Mouse (Mus musculus) yolk sac, embryonic 10.5 days (tissue): ENCODE measurements around the gene N4bp2.
"Not testable (repeated sequence)": the region's sequence is repeated elsewhere in the genome, so short reads cannot be mapped to it uniquely, and the experiment has no call there.

Source experiments
- DNase-seq: peaks from one replicate; pipeline ENCODE4 v3.0.0-alpha.2; 2017; ENCODE audit warnings: low spot score

The N4bp2 gene

DNA sequence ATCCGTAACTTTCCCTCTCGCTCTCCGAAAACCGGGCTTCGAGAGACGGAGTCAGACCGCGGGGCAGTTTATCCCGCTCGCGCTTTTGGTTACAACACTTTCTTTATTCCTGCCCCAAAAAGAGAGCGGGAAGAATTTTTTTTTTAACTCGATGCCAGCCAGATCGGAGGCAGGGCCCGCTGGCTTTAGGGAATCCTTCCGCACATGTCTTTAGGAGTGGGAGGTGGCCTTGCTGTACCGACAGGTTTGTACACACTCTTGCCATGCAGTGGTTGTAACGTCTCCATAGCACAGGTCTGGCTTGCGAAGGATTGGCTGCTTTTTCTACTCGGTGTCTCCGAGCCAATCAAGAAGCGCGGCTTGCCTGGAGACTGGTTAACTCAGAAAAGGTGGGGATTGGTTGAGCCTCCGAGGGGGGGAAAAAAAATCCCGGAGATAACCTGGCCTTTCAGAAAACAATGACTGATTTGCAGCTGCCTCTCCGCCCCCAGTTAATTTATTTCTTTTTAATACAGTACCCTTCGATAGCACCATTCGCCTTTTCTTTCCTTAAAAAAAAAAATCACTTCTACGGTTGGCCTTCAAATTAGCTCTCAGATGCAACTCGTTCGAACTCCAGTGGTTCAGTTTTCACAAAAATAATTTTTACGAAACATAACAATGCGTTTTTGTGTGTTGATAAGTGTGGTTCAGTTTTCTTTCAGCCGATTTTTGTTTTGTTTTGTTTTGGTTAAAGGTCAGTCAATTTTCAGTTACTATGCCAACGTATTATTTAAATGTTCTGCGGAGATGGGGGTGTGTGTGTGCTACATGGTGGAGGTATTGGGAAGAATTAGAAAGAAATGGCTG is 1.7 kb downstream of the N4bp2 start:
- peak; percentile 93 for DNase-seq

GRCm38 (mm10) chr5:65765635-65765911 is 2.3 kb downstream of the N4bp2 start:
- no peak for DNase-seq

DNA sequence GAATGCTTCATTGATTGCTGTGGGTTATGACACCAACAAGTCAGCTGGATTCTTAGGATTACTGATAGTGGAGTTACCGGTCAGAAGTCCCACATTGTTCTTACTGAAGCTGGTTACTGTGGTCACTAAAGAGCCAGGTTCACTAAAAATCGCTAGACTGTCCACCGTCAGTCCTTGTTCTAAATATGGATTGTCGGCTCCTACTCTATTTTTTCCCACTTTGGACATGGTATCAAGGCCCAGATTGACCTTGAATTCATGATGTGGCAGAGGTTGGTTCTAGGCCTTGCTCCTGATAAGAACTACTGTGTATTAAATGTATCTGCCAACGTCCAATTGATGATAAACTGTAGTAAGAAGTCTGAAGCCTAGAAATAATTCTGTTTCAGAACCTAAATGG is 4.7 kb downstream of the N4bp2 start:
- DNase-seq = no peak

GRCm38 (mm10) chr5:65770065-65770464 is 6.7 kb downstream of the N4bp2 start:
- DNase-seq = no peak

- no peak for DNase-seq
Measured at GRCm38 (mm10) chr5:65770493-65770892, 7.2 kb downstream of the N4bp2 start.

DNA sequence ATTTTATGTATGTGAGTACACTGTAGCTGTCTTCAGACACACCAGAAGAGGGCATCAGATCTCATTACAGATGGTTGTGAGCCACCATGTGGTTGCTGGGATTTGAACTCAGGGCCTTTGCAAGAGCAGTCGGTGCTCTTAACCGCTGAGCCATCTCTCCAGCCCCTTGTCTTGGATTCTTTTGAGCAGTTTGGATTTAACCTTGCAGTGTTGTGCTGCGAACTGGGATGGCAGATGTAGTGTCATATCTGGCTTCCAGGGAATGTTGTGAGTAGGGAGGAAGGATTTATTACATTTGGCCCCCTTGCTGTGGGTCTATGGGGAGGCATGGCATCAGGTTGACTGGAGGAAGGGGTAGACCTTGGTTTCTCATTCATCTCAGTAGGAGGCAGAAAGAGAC is 10.6 kb downstream of the N4bp2 start:
- not testable (repeated sequence) for DNase-seq

- no peak for DNase-seq
Measured at GRCm38 (mm10) chr5:65776166-65776565, 12.8 kb downstream of the N4bp2 start.

- no peak for DNase-seq
Measured at GRCm38 (mm10) chr5:65776907-65777306, 13.6 kb downstream of the N4bp2 start.

DNA sequence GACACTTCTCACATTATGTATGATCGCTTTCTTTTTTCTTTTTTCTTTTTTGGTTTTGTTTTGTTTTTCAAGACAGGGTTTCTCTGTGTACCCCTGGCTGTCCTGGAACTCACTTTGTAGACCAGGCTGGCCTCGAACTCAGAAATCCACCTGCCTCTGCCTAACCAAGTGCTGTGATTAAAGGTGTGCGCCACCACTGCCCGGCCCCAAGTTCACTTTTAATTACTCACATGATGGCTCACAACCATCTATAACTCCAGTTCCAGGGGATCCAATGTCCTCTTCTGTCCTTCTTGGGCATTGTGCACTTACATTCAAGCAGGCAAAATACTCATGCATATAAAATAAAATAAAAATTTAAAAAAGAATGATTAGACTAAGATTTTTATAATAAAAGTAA is 15.7 kb downstream of the N4bp2 start:
- not testable (repeated sequence) for DNase-seq

GRCm38 (mm10) chr5:65779401-65780063 is 16.2 kb downstream of the N4bp2 start:
- no peak for DNase-seq

DNA sequence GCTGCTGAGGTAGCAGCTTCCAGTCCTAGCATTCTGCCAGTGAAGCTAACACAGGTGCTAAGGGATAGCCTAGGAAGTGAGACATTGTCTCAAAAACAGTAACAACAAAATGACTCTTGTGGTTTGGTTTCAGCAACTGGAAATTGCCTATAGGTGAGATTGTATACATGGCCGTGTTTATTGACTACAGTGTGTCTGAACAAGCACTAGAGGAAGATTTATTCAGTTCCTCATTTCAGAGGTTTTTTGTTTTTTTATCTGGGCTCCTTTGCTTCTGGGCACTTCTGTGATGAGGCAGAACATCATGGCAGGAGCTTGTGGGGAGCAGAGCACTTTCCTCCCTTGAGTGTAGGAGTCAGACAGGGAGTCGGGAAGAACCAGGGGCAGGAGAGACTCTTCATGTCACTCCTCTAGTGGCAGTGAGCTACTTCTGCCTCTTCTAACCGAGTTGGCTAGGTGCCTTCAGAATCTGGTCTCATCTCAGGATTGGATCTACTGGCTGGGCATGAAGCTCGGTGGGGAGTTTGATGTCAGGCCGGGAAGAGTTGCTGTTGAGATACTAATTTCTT is 17.9 kb downstream of the N4bp2 start:
- no peak for DNase-seq

- peak; percentile 17 for DNase-seq
Measured at GRCm38 (mm10) chr5:65781769-65782715, 18.7 kb downstream of the N4bp2 start.

DNA sequence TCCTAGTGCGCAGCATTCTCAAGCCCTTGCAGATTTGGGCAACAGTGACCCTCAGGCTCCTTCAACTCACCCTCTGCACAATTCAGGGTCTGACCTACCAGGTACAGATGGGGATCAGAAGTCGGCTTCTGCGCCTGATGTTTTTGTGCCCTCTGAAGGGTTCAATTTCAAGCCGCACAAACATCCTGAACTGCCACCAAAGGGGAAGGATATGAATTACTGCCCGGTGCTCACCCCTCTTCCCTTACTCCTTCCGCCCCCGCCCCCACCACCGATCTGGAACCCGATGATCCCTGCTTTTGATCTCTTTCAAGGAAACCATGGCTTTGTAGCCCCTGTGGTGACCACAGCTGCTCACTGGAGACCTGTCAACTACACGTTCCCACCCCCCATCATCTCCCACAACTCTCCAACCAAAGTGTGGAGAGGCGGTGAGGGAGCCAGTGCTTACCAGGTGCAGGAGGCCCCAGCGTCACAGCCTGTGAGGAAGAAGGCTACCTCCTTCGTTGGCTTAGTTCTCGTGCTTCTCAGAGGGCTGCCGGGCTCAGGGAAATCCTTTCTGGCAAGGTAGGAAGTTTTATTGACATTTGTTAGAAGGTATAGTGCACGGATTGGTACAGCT is 27.4 kb downstream of the N4bp2 start:
- no peak for DNase-seq

- no peak for DNase-seq
Measured at GRCm38 (mm10) chr5:65794202-65794601, 30.9 kb downstream of the N4bp2 start.

DNA sequence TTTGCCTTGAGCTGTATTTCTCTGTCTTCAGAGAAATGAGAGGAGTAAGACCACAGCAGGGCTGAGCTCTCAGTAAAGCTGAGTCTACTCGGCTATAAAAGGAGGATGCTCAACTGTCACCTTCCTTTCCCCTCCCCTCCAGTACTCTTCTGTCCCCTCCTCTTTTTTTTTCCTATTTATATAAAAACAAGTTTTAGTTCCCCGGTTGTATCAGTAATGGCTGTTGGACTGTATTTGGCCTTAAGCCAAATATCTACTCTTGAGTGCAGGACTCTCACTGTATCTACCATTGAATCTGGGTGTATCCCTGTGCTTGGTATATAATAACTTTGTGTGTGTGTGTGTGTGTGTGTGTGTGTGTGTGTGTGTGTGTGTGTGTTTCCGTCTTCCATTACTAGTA is 31.4 kb downstream of the N4bp2 start:
- no peak for DNase-seq

- DNase-seq = no peak
Measured at GRCm38 (mm10) chr5:65795293-65795993, 32.1 kb downstream of the N4bp2 start.

DNA sequence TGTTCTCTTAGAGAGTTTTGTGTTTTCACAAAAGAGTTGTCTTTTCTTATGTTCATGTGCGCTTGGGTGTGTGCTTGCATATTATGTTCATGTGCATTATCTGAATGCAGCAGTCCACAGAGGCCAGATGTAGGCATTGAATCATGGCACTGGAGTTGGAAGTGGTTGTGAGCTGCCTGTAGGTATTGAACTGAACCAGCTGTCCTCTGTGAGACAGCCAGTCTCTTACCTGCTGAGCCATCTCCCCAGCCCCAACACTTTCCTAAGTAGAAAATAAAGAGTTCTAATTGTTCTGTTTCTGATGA is 32.6 kb downstream of the N4bp2 start:
- no peak for DNase-seq

DNA sequence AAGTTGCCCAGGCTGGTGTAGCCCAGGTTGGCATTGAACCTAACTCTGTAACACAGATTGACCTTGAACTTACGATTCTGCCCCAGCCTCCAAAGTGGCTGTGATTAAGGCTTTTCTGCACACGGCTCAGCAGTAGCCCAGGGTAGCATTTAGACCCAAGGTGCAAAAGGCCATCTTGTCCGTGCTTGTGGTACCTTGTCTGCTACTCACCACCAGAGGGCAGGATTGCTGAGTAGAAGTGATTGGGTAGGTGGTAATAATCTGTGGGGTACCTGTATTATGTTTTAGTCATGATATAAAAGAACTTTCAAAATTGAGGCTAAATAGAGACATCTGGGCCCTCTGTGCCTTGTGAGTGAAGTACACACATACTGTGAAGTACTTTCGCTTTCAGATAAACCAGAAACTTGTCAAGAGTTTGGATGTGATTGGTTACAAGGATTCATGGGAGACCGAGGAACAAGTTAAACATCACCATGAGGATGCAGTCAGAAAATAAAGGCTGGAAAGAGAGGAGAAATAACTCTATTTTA is 60.3 kb downstream of the N4bp2 start:
- DNase-seq = peak; percentile 16

DNA sequence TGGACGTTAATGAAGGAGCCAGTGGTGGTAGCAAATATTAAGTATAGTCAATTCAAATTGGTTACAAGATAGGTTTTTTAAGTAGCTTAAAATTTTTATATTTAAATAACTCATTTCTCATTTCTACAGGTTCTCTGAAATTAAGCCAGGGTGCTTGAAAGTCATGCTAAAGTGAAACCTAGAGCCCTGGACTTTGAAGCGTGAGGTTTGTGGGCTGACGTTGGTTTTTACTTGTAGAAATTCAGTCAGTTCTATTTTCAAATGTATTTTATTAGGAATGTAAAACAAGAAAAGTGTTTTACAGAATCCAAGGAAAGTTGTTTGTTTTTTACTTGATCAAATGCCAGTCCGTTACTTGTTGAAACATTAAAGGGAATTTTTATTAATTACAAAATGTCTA is 63.2 kb downstream of the N4bp2 start:
- no peak for DNase-seq

- DNase-seq = no peak
Measured at GRCm38 (mm10) chr5:65827102-65827501, 63.8 kb downstream of the N4bp2 start.

DNA sequence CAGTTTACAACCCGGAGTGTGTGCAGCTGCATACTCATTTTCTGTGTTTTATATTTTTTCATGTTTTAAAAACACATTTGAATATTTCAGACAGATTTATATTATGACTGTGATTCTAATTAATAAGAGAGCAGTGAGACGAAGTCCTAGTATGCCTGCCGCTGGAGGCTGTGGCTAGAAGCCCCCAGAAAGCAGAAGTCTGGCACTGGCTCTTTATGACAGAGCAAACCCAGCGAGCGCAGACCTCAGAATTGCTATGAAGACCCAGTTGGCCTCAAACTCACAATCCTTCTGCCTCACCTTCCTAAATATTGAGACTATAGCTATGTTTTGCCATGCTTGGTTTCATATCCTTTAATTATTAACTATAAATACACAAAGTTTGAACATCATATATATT is 64.9 kb downstream of the N4bp2 start:
- no peak for DNase-seq
